In genomic region chr14:33487805-33488550, GRCm38 (mm10) we compare ENCODE assay signal across 16 mouse cellular contexts. TPM values are rescaled to one million over a fixed set of nuclear protein-coding genes. Genes with fewer than 3 reads are reported as not detected.
DNase-seq lines count a peak whose midpoint lies in the region; ATAC-seq lines count a peak whose summit lies in the region.
"Had no signal": no experiment of that assay in that cellular context is flagged by ENCODE, and none has a peak within 500 bp of the region (broad histone marks: within the 10 kb centered on the region; RNA-seq: fewer than 3 reads in every experiment).

No protein-coding gene starts in this region.

- no peaks in the 10 kb centered on the region for H3K27me3 ChIP-seq in forebrain, embryonic 15.5 days
- no peaks in the 10 kb centered on the region for H3K27me3 ChIP-seq in forebrain, embryonic 10.5 days (ENCODE audit: poor library complexity, severe bottlenecking)
- H3K27me3 ChIP-seq in midbrain, embryonic 16.5 days (ENCODE audit: control insufficient read depth, insufficient read depth, low read depth, low read length), result no peaks in the 10 kb centered on the region
- no peaks in the 10 kb centered on the region for H3K27me3 ChIP-seq in midbrain, embryonic 15.5 days (replicated peaks)
- no peaks in the 10 kb centered on the region; the same call in 1 of the 2 replicates for H3K27me3 ChIP-seq in kidney, embryonic 15.5 days

- H3K36me3 ChIP-seq in forebrain, embryonic 15.5 days, result no peaks in the 10 kb centered on the region
- H3K36me3 ChIP-seq in forebrain, embryonic 10.5 days (replicated peaks), result no peaks in the 10 kb centered on the region
- H3K36me3 ChIP-seq in midbrain, embryonic 16.5 days (ENCODE audit: control insufficient read depth, insufficient read depth, low read length), result no peaks in the 10 kb centered on the region
- H3K36me3 ChIP-seq in midbrain, embryonic 15.5 days (replicated peaks), result no peaks in the 10 kb centered on the region
- H3K36me3 ChIP-seq in kidney, embryonic 15.5 days, result no peaks in the 10 kb centered on the region

- peaks cover 10% of the 10 kb centered on the region for H3K4me1 ChIP-seq in forebrain, embryonic 15.5 days
- H3K4me1 ChIP-seq in forebrain, embryonic 10.5 days, result no peaks in the 10 kb centered on the region
- H3K4me1 ChIP-seq in midbrain, embryonic 16.5 days (ENCODE audit: control insufficient read depth, insufficient read depth, low read length), result no peaks in the 10 kb centered on the region
- H3K4me1 ChIP-seq in midbrain, embryonic 15.5 days, result no peaks in the 10 kb centered on the region
- H3K4me1 ChIP-seq in kidney, embryonic 15.5 days, result peaks cover 24% of the 10 kb centered on the region

- H3K4me3 ChIP-seq in forebrain, embryonic 15.5 days, result no peak overlapping the region
- H3K4me3 ChIP-seq in forebrain, embryonic 10.5 days, result no peak overlapping the region
- no peak overlapping the region for H3K4me3 ChIP-seq in midbrain, embryonic 16.5 days (ENCODE audit: low read depth, low read length)
- no peak overlapping the region for H3K4me3 ChIP-seq in midbrain, embryonic 15.5 days
- no peak overlapping the region for H3K4me3 ChIP-seq in kidney, embryonic 15.5 days (replicated peaks)

- ATAC-seq in forebrain, embryonic 15.5 days (replicated peaks), result peak; percentile 26; the same call in 1 of the 2 replicates
- peak; percentile 39; the same call in 1 of the 2 replicates for ATAC-seq in midbrain, embryonic 16.5 days
- ATAC-seq in midbrain, embryonic 15.5 days (replicated peaks), result no peak
- ATAC-seq in kidney, embryonic 15.5 days (replicated peaks; ENCODE audit: low FRiP score), result peak; percentile 90
- ATAC-seq: inflammation-experienced regulatory T-cells, adult 6 months had no signal

- H3K9me3 ChIP-seq in forebrain, embryonic 15.5 days, result no peaks in the 10 kb centered on the region
- no peaks in the 10 kb centered on the region for H3K9me3 ChIP-seq in forebrain, embryonic 10.5 days
- no peaks in the 10 kb centered on the region for H3K9me3 ChIP-seq in midbrain, embryonic 16.5 days (replicated peaks; ENCODE audit: control insufficient read depth, low read length, poor library complexity, severe bottlenecking)
- H3K9me3 ChIP-seq in midbrain, embryonic 15.5 days, result no peaks in the 10 kb centered on the region
- no peaks in the 10 kb centered on the region for H3K9me3 ChIP-seq in kidney, embryonic 15.5 days (replicated peaks)

- no peak overlapping the region for H3K4me2 ChIP-seq in forebrain, embryonic 15.5 days (replicated peaks)
- no peak overlapping the region for H3K4me2 ChIP-seq in midbrain, embryonic 16.5 days (ENCODE audit: low read length)
- H3K4me2 ChIP-seq in midbrain, embryonic 15.5 days, result no peak overlapping the region
- H3K4me2 ChIP-seq in kidney, embryonic 15.5 days, result peak overlapping the region; percentile 34; the same call in 1 of the 2 replicates

- H3K27ac ChIP-seq in forebrain, embryonic 15.5 days (replicated peaks), result no peak overlapping the region
- H3K27ac ChIP-seq in forebrain, embryonic 10.5 days, result no peak overlapping the region
- H3K27ac ChIP-seq in midbrain, embryonic 16.5 days (ENCODE audit: low read length), result no peak overlapping the region
- no peak overlapping the region for H3K27ac ChIP-seq in midbrain, embryonic 15.5 days
- peak overlapping the region; percentile 84 for H3K27ac ChIP-seq in kidney, embryonic 15.5 days
- H3K27ac ChIP-seq: macrophage; stomach, postnatal 0 days had no signal

- WGBS in forebrain, embryonic 15.5 days, result 58% methylated on average over 15 of the region's 15 CpGs
- WGBS in forebrain, embryonic 10.5 days, result 81% methylated on average over 15 of the region's 15 CpGs
- WGBS in midbrain, embryonic 16.5 days, result 69% methylated on average over 15 of the region's 15 CpGs
- WGBS in midbrain, embryonic 15.5 days, result 65% methylated on average over 15 of the region's 15 CpGs
- WGBS in kidney, embryonic 15.5 days, result 42% methylated on average over 15 of the region's 15 CpGs

- no peak for DNase-seq in forebrain, embryonic 10.5 days (ENCODE audit: extremely low spot score, low spot score)
- peak; percentile 44 for DNase-seq in lung, postnatal 36 days
- DNase-seq in embryo, embryonic 10.5 days (ENCODE audit: low spot score), result no peak
- no peak for DNase-seq in embryo, embryonic 11 days
- DNase-seq: adrenal gland, postnatal 14 days; B cell, adult 2 months; cerebellum, adult 9-10 months; gastrocnemius, postnatal 14 days had no signal

- no peak overlapping the region for H3K9ac ChIP-seq in forebrain, embryonic 15.5 days (replicated peaks)
- no peak overlapping the region for H3K9ac ChIP-seq in midbrain, embryonic 16.5 days (ENCODE audit: low read depth, low read length)
- no peak overlapping the region for H3K9ac ChIP-seq in midbrain, embryonic 15.5 days
- no peak overlapping the region for H3K9ac ChIP-seq in kidney, embryonic 15.5 days

RNA-seq across cellular contexts. Expression of gene Frmpd2, which starts 16.5 kb away (rescaled TPM):
- 0.03 and 0.04 TPM in 2 replicates for polyA plus RNA-seq in forebrain, embryonic 15.5 days (2015; fragmentation: Nextera tagmentation; extraction: Ambion mirVana)
- polyA plus RNA-seq in forebrain, embryonic 10.5 days (2016; fragmentation: Nextera tagmentation; extraction: Ambion mirVana), result not detected in 2 replicates
- 0.22 and 0.48 TPM in 2 replicates for polyA plus RNA-seq in midbrain, embryonic 16.5 days (2015; fragmentation: Nextera tagmentation; extraction: Ambion mirVana)
- polyA plus RNA-seq in midbrain, embryonic 15.5 days (2015; fragmentation: Nextera tagmentation; extraction: Ambion mirVana), result 0.17 and 0.37 TPM in 2 replicates
- polyA plus RNA-seq in kidney, embryonic 15.5 days (2015; fragmentation: Nextera tagmentation; extraction: Ambion mirVana), result 0.05 TPM in 1 of 2 replicates, not detected in the other
- polyA plus RNA-seq: inflammation-experienced regulatory T-cells, adult 6 months; macrophage; neural tube, embryonic 11.5 days; stomach, postnatal 0 days had no signal

RNA-seq across cellular contexts. Expression of gene Mapk8, which starts 41.0 kb away (rescaled TPM):
- 37.6 and 41.6 TPM in 2 replicates for polyA plus RNA-seq in forebrain, embryonic 15.5 days (2015; fragmentation: Nextera tagmentation; extraction: Ambion mirVana)
- 16.7 and 18.4 TPM in 2 replicates for polyA plus RNA-seq in forebrain, embryonic 10.5 days (2016; fragmentation: Nextera tagmentation; extraction: Ambion mirVana)
- 31.2 and 35.1 TPM in 2 replicates for polyA plus RNA-seq in midbrain, embryonic 16.5 days (2015; fragmentation: Nextera tagmentation; extraction: Ambion mirVana)
- 33.2 and 36.2 TPM in 2 replicates for polyA plus RNA-seq in midbrain, embryonic 15.5 days (2015; fragmentation: Nextera tagmentation; extraction: Ambion mirVana)
- polyA plus RNA-seq in kidney, embryonic 15.5 days (2015; fragmentation: Nextera tagmentation; extraction: Ambion mirVana), result 17.8 and 19.9 TPM in 2 replicates
